Mouse (Mus musculus) intestine, postnatal 0 days (tissue): Measurements from ENCODE around the gene Sat2. TPM values are rescaled to one million over a fixed set of nuclear protein-coding genes. Genes with fewer than 3 reads are reported as not detected.
A peak's percentile ranks its signal among the peaks of the same experiment; 100 is the strongest.
"Not testable (repeated sequence)": the region's sequence is repeated elsewhere in the genome, so short reads cannot be mapped to it uniquely, and the experiment has no call there.

ENCODE experiments used
- ATAC-seq: fragments of 200-750 bp; cut with Nextera tagmentation; 2 replicates; pipeline ENCODE4 v1.8.0; 2017; ENCODE audit warnings: mild to moderate bottlenecking, moderate TSS enrichment, moderate library complexity
- H3K27ac ChIP-seq: fragments of 300-500 bp; sonication (generic); 2 replicates; pipeline ENCODE4 v1.5.1; 2014; ENCODE audit warnings: mild to moderate bottlenecking, low read depth, low read length, moderate library complexity
- H3K27me3 ChIP-seq: fragments of 300-500 bp; sonication (generic); replicated peaks from 2 replicates; pipeline ENCODE4 v1.6.1; 2014; ENCODE audit warnings: low read length, mixed read lengths; ENCODE audit not compliant: control insufficient read depth, insufficient read depth
- H3K36me3 ChIP-seq: fragments of 300-500 bp; sonication (generic); 2 replicates; pipeline ENCODE4 v1.6.1; 2014; ENCODE audit warnings: mild to moderate bottlenecking, moderate library complexity; ENCODE audit not compliant: control insufficient read depth, insufficient read depth
- H3K4me1 ChIP-seq: fragments of 300-500 bp; sonication (generic); replicated peaks from 2 replicates; pipeline ENCODE4 v1.6.1; 2014; ENCODE audit warnings: antibody characterized with exemption, low read length, mixed read lengths; ENCODE audit not compliant: control insufficient read depth, insufficient read depth
- H3K4me2 ChIP-seq: fragments of 300-500 bp; sonication (generic); replicated peaks from 2 replicates; pipeline ENCODE4 v1.6.1; 2014; ENCODE audit warnings: low read depth, mild to moderate bottlenecking, moderate library complexity
- H3K4me3 ChIP-seq: fragments of 300-500 bp; sonication (generic); 2 replicates; pipeline ENCODE4 v1.5.1; 2014; ENCODE audit warnings: low read depth, low read length
- H3K9ac ChIP-seq: fragments of 300-500 bp; sonication (generic); 2 replicates; pipeline ENCODE4 v1.6.1; 2014; ENCODE audit warnings: mild to moderate bottlenecking, low read depth, low read length
- H3K9me3 ChIP-seq: fragments of 300-500 bp; sonication (generic); 2 replicates; pipeline ENCODE4 v1.6.1; 2016; ENCODE audit warnings: mixed run types; ENCODE audit not compliant: control insufficient read depth
- CTCF ChIP-seq: sonication (generic); IDR thresholded peaks from 2 replicates; pipeline ENCODE4 v1.5.1; 2016; ENCODE audit warnings: low read depth, mild to moderate bottlenecking, control low read depth, antibody characterized with exemption, moderate library complexity
- WGBS: fragments of 180-500 bp; shearing (Covaris S2); extraction: QIAGEN DNeasy Blood & Tissue Kit; methylation state at CpG from one replicate; pipeline ENCODE4 v1.1.7; 2014; 5-methylcytosine and 5-hydroxymethylcytosine counted together
- polyA plus RNA-seq: library from polyadenylated mRNA; unstranded; fragments of >200 nt; fragmentation: Nextera tagmentation; extraction: Ambion mirVana; gene quantifications from 2 replicates; pipeline ENCODE4 v1.2.1, GENCODE M21; 2015

The Sat2 gene
- polyA plus RNA-seq, 1 experiment from 2014 or later: 34.1 TPM

DNA sequence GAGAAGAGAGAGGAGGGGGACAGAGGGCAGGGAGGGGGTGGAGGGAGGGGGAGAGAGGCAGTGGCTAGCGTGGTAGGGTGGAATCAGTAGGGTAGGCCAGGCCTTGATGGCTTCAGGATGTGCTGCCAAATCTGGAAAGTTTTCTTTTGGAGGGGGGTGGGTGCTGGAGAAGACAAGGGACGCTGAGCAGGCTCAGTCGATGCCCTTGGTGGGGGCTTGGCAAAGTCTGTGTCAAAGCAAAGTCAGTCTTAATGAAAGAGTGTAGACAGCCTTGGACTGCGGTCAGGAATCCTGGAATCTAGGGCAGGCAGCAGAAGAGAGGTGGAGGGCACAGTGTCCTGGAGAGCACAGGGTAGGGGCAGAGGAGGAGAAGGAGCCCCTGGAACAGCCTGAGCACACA, 10.9 kb upstream of the Sat2 start:
- TF ChIP-seq CTCF: no peak
- Histone ChIP-seq H3K4me1 (0 out of 2 replicates have a peak, but pooled peaks cover 7% of the 10 kb centered on the region), H3K9me3 (no peaks in the 10 kb centered on the region), H3K36me3 (no peaks in the 10 kb centered on the region), H3K27me3 (no peaks in the 10 kb centered on the region), H3K9ac (no peak overlapping the region), H3K27ac (no peak overlapping the region), H3K4me3 (no peak overlapping the region), H3K4me2 (no peak overlapping the region)
- ATAC-seq: no peak
- 57% methylated on average over 4 of the region's 4 CpGs for WGBS

DNA sequence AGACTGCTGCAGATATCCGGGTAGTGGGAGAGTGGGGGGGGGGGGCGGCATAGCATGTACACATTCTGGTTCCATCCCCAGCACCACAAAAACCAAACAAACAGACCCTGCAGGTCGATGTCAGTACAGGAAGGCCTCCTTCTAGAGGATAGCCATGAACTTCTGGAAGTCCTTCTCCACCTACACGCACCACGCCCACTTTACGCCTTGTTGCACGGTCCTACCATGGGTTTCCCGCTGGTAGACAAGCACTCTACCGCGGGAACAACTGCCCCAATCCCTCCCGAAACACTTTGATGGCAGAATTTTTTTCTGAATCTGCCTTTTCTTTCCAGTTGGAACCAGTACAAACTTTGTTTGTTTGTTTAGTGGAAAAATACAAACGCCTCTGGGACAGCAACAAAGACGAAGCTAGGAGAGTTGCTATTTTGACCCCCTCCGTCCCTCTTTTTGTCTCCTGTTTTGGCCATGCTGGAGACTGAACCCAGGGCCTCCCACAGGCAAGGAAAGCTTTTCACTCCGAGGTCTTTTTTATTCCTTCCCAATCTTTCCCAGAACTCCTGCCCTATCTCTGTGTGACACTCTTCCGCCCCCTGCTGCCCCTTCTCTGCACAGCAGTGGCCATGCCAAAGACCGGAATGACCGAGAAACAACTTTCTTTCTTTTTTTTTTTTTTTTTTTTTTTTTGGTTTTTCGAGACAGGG, 8.1 kb upstream of the Sat2 start:
- Histone ChIP-seq H3K27ac (no peak overlapping the region), H3K27me3 (no peaks in the 10 kb centered on the region), H3K4me2 (peak overlapping the region; percentile 63), H3K9ac (0 out of 2 replicates have a peak overlapping the region, but pooled peaks have one; percentile 26), H3K4me3 (peak overlapping the region; percentile 20), H3K4me1 (0 out of 2 replicates have a peak, but pooled peaks cover 3% of the 10 kb centered on the region), H3K36me3 (no peaks in the 10 kb centered on the region), H3K9me3 (no peaks in the 10 kb centered on the region)
- ATAC-seq: peak; percentile 54; the same call in 1 of the 2 replicates
- peak; percentile 87 for TF ChIP-seq CTCF
- WGBS: 8% methylated on average over 18 of the region's 19 CpGs

DNA sequence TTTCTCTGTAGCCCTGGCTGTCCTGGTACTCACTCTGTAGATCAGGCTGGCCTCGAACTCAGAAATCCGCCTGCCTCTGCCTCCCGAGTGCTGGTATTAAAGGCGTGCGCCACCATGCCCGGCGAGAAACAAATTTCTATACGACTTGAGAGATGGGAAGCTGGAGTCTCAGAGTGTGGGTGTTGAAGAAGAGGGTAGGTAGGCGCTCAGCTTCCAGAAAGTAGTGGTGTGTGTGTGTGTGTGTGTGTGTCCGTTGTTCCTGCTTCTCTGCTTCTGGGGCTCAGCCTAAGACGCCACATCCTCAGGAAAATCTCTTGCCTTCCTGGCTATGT, 7.6 kb upstream of the Sat2 start:
- not testable (repeated sequence) for H3K9ac ChIP-seq, H3K4me1 ChIP-seq, H3K27me3 ChIP-seq, H3K36me3 ChIP-seq, ATAC-seq, H3K27ac ChIP-seq, H3K4me3 ChIP-seq, H3K9me3 ChIP-seq
- peak overlapping the region; percentile 63 for H3K4me2 ChIP-seq
- WGBS: 51% methylated on average over 11 of the region's 11 CpGs

DNA sequence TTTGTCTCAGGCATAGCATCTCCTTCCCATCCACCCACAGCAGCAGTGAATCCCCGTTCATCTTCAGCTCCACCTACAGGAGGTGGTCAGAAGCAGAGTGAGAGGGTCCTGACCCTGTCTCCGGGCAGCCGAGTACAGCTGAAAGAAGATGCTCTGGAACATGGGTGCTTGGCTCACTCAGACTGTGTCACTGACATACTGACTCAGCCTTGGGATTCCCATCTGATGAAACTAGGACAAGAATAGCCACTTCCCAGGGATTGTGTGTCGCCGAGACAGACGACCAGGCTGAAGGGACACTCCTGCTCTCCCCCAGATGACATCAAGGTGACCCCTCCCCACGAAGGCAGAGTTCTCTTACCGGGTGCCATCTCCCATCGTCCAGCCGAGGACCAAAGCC, 5.0 kb upstream of the Sat2 start:
- Histone ChIP-seq H3K27me3 (no peaks in the 10 kb centered on the region), H3K9ac (no peak overlapping the region), H3K27ac (no peak overlapping the region), H3K36me3 (no peaks in the 10 kb centered on the region), H3K4me1 (0 out of 2 replicates have a peak, but pooled peaks cover 6% of the 10 kb centered on the region), H3K9me3 (no peaks in the 10 kb centered on the region), H3K4me3 (no peak overlapping the region), H3K4me2 (no peak overlapping the region)
- 54% methylated on average over 10 of the region's 10 CpGs for WGBS
- no peak for ATAC-seq
- TF ChIP-seq CTCF: no peak

DNA sequence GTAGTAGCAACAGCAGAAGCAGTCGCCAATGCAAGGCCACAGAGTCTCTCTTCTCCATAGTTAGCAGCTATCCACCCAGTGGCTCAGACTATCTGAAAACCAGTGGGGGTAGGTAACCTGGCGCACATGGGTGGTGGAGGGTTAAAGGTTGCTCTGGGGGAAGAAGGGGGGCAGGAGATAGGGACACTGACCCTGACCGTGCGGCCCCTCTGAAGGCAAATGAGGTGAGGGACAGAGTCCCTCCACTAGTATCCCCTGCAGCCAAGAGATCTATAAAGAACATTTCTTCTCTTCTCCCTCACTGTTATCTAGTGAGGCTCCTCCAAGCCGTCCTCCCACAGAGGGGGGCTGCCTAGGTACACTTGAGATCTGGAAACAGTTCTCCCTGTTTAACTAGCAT, 4.0 kb upstream of the Sat2 start, which contains the start of gene Shbg:
Gene Shbg, minus strand, starts transcription at position 101 of the 400 bp plus-strand sequence.
- no peaks in the 10 kb centered on the region for H3K36me3 ChIP-seq
- H3K9ac ChIP-seq: no peak within 1 kb of the TSS
- no peak for ATAC-seq
- H3K27me3 ChIP-seq: no peaks in the 10 kb centered on the region
- H3K27ac ChIP-seq: no peak within 1 kb of the TSS
- H3K4me3 ChIP-seq: no peak within 1 kb of the TSS
- H3K4me2 ChIP-seq: no peak within 1 kb of the TSS
- no peak for TF ChIP-seq CTCF
- 61% methylated on average over 5 of the region's 5 CpGs for WGBS
- no peaks in the 10 kb centered on the region for H3K9me3 ChIP-seq
- peaks cover 6% of the 10 kb centered on the region; the same call in 1 of the 2 replicates for H3K4me1 ChIP-seq

DNA sequence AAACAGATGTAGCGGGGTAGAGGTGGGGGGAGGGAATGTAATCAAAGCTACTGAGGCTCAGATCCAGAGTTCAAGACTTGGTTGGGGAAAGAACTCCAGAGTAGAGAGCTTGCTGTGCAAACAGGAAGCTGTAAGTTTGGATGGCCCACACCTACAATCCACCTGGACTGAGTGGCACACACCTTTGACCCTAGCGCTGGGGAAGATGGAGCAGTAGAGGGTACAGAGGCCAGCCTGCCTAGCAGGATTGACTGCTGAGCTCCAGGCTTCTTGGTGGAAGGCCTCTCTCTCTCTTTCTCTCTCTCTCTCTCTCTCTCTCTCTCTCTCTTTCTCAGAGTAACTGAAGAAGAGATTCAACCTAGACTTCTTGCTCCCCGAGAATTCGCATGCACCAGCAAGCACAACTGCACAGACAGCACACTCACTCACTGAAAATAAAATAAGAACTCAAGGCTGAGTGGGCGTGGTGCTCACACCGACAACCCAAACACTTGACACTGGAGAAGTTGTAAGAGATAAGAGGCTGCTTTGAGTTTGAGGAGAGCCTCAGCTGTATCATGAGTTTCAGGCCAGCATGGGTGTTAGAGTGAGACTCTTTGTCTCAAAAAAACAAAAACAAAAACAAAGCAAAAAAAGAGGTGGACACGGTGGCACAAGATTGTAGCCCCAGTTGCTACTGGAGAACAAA, 1.3 kb upstream of the Sat2 start:
- Histone ChIP-seq H3K9me3 (no peaks in the 10 kb centered on the region), H3K4me1 (peaks cover 3% of the 10 kb centered on the region; the same call in 1 of the 2 replicates), H3K27me3 (no peaks in the 10 kb centered on the region), H3K27ac (peak overlapping the region; percentile 16; the same call in 1 of the 2 replicates), H3K36me3 (no peaks in the 10 kb centered on the region), H3K9ac (no peak overlapping the region), H3K4me2 (0 out of 2 replicates have a peak overlapping the region, but pooled peaks have one; percentile 3), H3K4me3 (no peak overlapping the region)
- ATAC-seq: peak; percentile 63
- TF ChIP-seq CTCF: no peak
- WGBS: 50% methylated on average over 7 of the region's 7 CpGs
